Mouse (Mus musculus): ENCODE measurements around the gene Zfp580. TPM values are rescaled to one million over a fixed set of nuclear protein-coding genes. Genes with fewer than 3 reads are reported as not detected.

Gene Zfp580
- polyA plus RNA-seq, 1 experiment from 2014 or later, result 44.6 TPM

DNA sequence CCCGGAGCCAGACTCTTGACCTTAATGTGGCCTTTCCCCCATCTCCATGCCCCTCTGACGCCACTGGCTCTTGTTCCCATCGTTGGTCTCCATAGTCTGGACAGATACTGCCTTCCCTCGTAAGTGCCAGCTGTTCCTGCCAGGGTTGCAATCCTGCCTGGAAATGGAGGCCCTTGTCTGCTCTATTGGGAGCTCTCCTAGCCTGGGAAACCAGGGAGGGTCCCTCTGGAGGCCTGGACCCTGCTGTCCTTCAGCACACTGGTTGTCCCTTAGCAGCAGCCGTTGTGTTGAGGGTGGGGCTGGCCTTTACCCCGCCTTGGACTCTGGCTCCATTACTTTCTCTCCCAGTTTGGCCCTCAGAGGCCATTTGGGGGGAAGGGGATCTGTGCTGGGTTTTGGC lies 41.0 kb downstream of the Zfp580 start:
- H3K4me1 ChIP-seq (replicated peaks; ENCODE audit: control insufficient read depth, insufficient read depth, low read length), result no peaks in the 10 kb centered on the region
- no peak overlapping the region for H3K4me3 ChIP-seq (ENCODE audit: low read depth, low read length)
- DNase-seq (ENCODE audit: low spot score) (no peak), ATAC-seq (replicated peaks; ENCODE audit: low FRiP score) (no peak)
- peaks cover 15% of the 10 kb centered on the region for H3K36me3 ChIP-seq (ENCODE audit: control insufficient read depth, insufficient read depth, low read length)
- H3K27me3 ChIP-seq (ENCODE audit: control insufficient read depth, insufficient read depth, low read length), result no peaks in the 10 kb centered on the region
- no peak overlapping the region for H3K4me2 ChIP-seq (ENCODE audit: low read depth, low read length, severe bottlenecking)
- WGBS, result 90% methylated on average over 6 of the region's 6 CpGs
- H3K9ac ChIP-seq (ENCODE audit: low read length), result no peak overlapping the region
- H3K27ac ChIP-seq (ENCODE audit: low read depth, low read length), result no peak overlapping the region
- H3K9me3 ChIP-seq (ENCODE audit: control insufficient read depth, low read length), result no peaks in the 10 kb centered on the region

DNA sequence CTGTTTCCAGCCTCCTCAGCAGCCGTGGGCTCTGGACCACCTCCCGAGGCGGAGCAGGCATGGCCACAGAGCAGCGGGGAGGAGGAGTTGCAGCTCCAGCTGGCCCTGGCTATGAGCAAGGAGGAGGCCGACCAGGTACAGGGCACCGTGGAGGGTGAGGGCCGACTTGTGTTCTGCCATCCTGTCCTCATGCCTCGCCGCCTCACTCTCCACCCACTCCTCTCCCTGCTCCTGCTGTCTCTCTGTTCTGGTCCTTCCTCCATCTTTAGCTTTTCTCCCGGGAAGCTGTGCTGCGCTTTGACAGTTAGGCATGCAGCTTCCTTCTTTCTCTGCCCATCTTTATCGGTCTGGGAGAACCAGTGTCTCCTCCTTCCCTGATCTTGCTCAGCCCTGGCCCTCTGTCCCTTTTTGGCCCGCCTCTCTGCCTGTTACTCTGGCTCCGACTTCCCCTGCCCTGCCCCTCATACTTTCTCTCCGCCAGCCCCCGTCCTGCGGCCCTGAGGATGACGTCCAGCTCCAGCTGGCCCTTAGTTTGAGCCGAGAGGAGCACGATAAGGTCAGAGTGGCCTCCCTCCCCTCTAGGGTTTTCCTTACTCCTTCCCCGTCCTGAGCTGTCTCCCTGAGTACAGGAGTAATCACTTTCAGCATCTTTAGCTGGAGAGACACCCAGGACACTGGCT lies 41.6 kb downstream of the Zfp580 start:
- H3K4me2 ChIP-seq (ENCODE audit: low read depth, low read length, severe bottlenecking), result no peak overlapping the region
- no peaks in the 10 kb centered on the region for H3K27me3 ChIP-seq (ENCODE audit: control insufficient read depth, insufficient read depth, low read length)
- ATAC-seq (replicated peaks; ENCODE audit: low FRiP score), result no peak
- H3K4me3 ChIP-seq (ENCODE audit: low read depth, low read length), result no peak overlapping the region
- no peak overlapping the region for H3K9ac ChIP-seq (ENCODE audit: low read length)
- H3K27ac ChIP-seq (ENCODE audit: low read depth, low read length), result no peak overlapping the region
- 86% methylated on average over 21 of the region's 21 CpGs for WGBS
- DNase-seq (ENCODE audit: low spot score), result no peak
- no peaks in the 10 kb centered on the region for H3K4me1 ChIP-seq (replicated peaks; ENCODE audit: control insufficient read depth, insufficient read depth, low read length)
- no peaks in the 10 kb centered on the region for H3K9me3 ChIP-seq (ENCODE audit: control insufficient read depth, low read length)
- H3K36me3 ChIP-seq (ENCODE audit: control insufficient read depth, insufficient read depth, low read length), result peaks cover 15% of the 10 kb centered on the region

DNA sequence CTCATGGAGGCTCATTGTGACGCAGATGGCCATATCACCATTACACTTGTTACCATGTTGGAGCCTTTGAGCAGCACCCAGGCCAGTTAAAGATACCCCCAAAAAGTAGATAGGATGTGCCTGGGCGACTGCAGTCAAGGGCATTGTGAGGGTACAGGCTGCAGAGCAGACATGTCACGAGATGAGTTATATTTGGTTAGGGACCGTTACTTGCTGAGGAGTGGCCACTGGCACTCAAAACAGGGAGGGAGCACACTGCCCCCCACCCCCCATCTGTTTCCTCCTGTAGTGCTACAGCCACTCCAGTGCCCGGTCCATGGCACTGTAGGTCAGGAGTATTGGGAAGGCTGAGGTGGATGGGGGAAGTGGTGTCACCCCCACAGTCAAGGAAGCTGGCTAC lies 47.4 kb downstream of the Zfp580 start:
- Histone ChIP-seq H3K9ac (ENCODE audit: low read length) (no peak overlapping the region), H3K4me3 (ENCODE audit: low read depth, low read length) (no peak overlapping the region), H3K4me2 (ENCODE audit: low read depth, low read length, severe bottlenecking) (no peak overlapping the region), H3K9me3 (ENCODE audit: control insufficient read depth, low read length) (no peaks in the 10 kb centered on the region), H3K27me3 (ENCODE audit: control insufficient read depth, insufficient read depth, low read length) (no peaks in the 10 kb centered on the region), H3K4me1 (replicated peaks; ENCODE audit: control insufficient read depth, insufficient read depth, low read length) (no peaks in the 10 kb centered on the region), H3K27ac (ENCODE audit: low read depth, low read length) (no peak overlapping the region), H3K36me3 (ENCODE audit: control insufficient read depth, insufficient read depth, low read length) (peaks cover 18% of the 10 kb centered on the region; the same call in 1 of the 2 replicates)
- ATAC-seq (replicated peaks; ENCODE audit: low FRiP score) (no peak), DNase-seq (ENCODE audit: low spot score) (no peak)
- WGBS, result 96% methylated on average over 5 of the region's 5 CpGs

DNA sequence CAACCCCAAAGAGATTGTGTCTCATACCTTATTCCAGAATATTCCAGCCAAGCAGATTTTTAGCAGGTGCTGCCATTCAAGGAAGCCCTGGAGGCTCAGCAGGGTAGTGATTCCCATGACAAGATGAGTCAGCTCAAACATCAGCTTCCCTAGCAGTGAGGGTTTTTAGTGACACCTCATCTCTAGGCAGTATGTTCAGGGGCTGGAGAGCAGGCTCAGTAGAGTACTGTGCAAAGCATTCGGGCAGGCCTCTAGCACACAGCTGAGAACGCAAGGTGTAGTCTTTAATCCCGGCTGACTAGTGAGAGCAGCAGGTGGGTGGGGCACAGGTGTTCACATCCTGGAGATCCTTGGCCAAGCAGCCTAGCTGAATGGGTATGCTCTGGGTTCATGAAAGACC lies 48.5 kb downstream of the Zfp580 start:
- peaks cover 17% of the 10 kb centered on the region; the same call in 1 of the 2 replicates for H3K36me3 ChIP-seq (ENCODE audit: control insufficient read depth, insufficient read depth, low read length)
- DNase-seq (ENCODE audit: low spot score) (no peak), ATAC-seq (replicated peaks; ENCODE audit: low FRiP score) (no peak)
- H3K9ac ChIP-seq (ENCODE audit: low read length), result no peak overlapping the region
- no peaks in the 10 kb centered on the region for H3K27me3 ChIP-seq (ENCODE audit: control insufficient read depth, insufficient read depth, low read length)
- H3K9me3 ChIP-seq (ENCODE audit: control insufficient read depth, low read length), result no peaks in the 10 kb centered on the region
- no peak overlapping the region for H3K4me2 ChIP-seq (ENCODE audit: low read depth, low read length, severe bottlenecking)
- no peak overlapping the region for H3K27ac ChIP-seq (ENCODE audit: low read depth, low read length)
- no peaks in the 10 kb centered on the region for H3K4me1 ChIP-seq (replicated peaks; ENCODE audit: control insufficient read depth, insufficient read depth, low read length)
- no peak overlapping the region for H3K4me3 ChIP-seq (ENCODE audit: low read depth, low read length)
- WGBS, result 87% methylated on average over 3 of the region's 3 CpGs

DNA sequence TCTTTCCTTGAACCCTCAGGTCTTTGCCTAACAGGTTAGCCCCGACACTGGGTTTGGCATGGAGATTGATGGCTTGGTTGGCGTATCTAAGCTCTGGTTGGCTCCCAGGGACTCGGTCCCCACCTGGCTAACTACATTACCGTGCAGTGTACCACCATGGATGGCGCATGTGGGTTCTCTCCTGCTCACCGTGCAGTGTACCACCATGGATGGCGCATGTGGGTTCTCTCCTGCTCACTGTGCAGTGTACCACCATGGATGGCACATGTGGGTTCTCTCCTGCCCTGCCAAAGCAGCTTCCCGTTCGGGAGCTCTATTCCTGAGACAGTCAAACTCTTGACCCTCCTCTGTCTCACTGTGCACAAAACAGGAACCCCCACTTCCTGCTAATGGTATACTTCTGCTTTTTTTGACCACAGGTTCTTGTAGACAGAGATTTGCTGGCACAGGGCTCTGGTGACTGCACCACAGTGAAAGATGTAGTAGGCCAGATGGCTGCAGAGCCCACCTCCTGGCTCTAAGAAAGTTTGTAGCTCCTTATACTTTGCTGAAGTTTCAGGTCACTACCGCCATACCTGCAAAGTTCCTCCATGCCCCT lies 49.8 kb downstream of the Zfp580 start:
- peaks cover 6% of the 10 kb centered on the region; the same call in 1 of the 2 replicates for H3K36me3 ChIP-seq (ENCODE audit: control insufficient read depth, insufficient read depth, low read length)
- H3K27me3 ChIP-seq (ENCODE audit: control insufficient read depth, insufficient read depth, low read length), result no peaks in the 10 kb centered on the region
- H3K4me3 ChIP-seq (ENCODE audit: low read depth, low read length), result no peak overlapping the region
- no peaks in the 10 kb centered on the region for H3K9me3 ChIP-seq (ENCODE audit: control insufficient read depth, low read length)
- H3K27ac ChIP-seq (ENCODE audit: low read depth, low read length), result no peak overlapping the region
- no peak overlapping the region for H3K9ac ChIP-seq (ENCODE audit: low read length)
- no peaks in the 10 kb centered on the region for H3K4me1 ChIP-seq (replicated peaks; ENCODE audit: control insufficient read depth, insufficient read depth, low read length)
- WGBS, result 95% methylated on average over 10 of the region's 10 CpGs
- no peak for DNase-seq (ENCODE audit: low spot score)
- ATAC-seq (replicated peaks; ENCODE audit: low FRiP score), result no peak
- no peak overlapping the region for H3K4me2 ChIP-seq (ENCODE audit: low read depth, low read length, severe bottlenecking)

DNA sequence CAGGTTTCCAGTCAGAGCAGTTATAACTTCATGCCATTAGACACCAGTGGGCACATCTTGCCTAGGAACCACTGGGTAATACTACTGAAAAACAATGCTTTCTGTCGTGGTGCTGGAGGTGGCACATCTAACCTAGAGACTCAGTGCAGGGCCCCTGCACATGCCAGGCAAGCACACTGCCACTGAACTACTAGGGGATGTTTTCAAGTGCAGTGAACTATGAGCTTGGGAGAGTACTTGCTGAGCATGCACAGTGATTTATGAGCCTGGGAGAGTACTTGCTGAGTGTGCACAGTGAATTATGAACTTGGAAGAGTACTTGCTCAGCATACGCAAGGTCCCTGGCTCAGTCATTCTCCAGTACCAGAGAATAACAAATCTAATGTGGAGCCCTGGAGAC lies 51.2 kb downstream of the Zfp580 start:
- no peaks in the 10 kb centered on the region for H3K27me3 ChIP-seq (ENCODE audit: control insufficient read depth, insufficient read depth, low read length)
- H3K4me2 ChIP-seq (ENCODE audit: low read depth, low read length, severe bottlenecking), result no peak overlapping the region
- no peak overlapping the region for H3K4me3 ChIP-seq (ENCODE audit: low read depth, low read length)
- ATAC-seq (replicated peaks; ENCODE audit: low FRiP score) (no peak), DNase-seq (ENCODE audit: low spot score) (no peak)
- no peaks in the 10 kb centered on the region for H3K9me3 ChIP-seq (ENCODE audit: control insufficient read depth, low read length)
- H3K9ac ChIP-seq (ENCODE audit: low read length), result no peak overlapping the region
- H3K27ac ChIP-seq (ENCODE audit: low read depth, low read length), result no peak overlapping the region
- 88% methylated on average over 2 of the region's 2 CpGs for WGBS
- H3K36me3 ChIP-seq (ENCODE audit: control insufficient read depth, insufficient read depth, low read length), result peaks cover 6% of the 10 kb centered on the region; the same call in 1 of the 2 replicates
- no peaks in the 10 kb centered on the region for H3K4me1 ChIP-seq (replicated peaks; ENCODE audit: control insufficient read depth, insufficient read depth, low read length)

Other genes with a start within 250 kb of the Zfp580 start
- 476 and 526 TPM in 2 replicates for gene Ube2s, start 238.9 kb upstream of the Zfp580 start, polyA plus RNA-seq (2014; fragmentation: Nextera tagmentation; extraction: Ambion mirVana)
- 2.2 and 3.0 TPM in 2 replicates for gene Shisa7, start 206.8 kb upstream of the Zfp580 start, polyA plus RNA-seq (2014; fragmentation: Nextera tagmentation; extraction: Ambion mirVana)
- 2.0 and 3.2 TPM in 2 replicates for gene Isoc2b, start 181.3 kb upstream of the Zfp580 start, polyA plus RNA-seq (2014; fragmentation: Nextera tagmentation; extraction: Ambion mirVana)
- 0.69 and 0.75 TPM in 2 replicates for gene Isoc2a, start 174.4 kb upstream of the Zfp580 start, polyA plus RNA-seq (2014; fragmentation: Nextera tagmentation; extraction: Ambion mirVana)
- gene Gm36210, start 145.0 kb upstream of the Zfp580 start, polyA plus RNA-seq (2014; fragmentation: Nextera tagmentation; extraction: Ambion mirVana), result 0.56 and 0.59 TPM in 2 replicates
- 4.8 and 5.0 TPM in 2 replicates for gene Zfp628, start 136.3 kb upstream of the Zfp580 start, polyA plus RNA-seq (2014; fragmentation: Nextera tagmentation; extraction: Ambion mirVana)
- 10.8 and 12.6 TPM in 2 replicates for gene Nat14, start 129.5 kb upstream of the Zfp580 start, polyA plus RNA-seq (2014; fragmentation: Nextera tagmentation; extraction: Ambion mirVana)
- gene Ssc5d, start 125.8 kb upstream of the Zfp580 start, polyA plus RNA-seq (2014; fragmentation: Nextera tagmentation; extraction: Ambion mirVana), result 0.79 and 0.91 TPM in 2 replicates
- 0.33 TPM in 1 of 2 replicates, not detected in the other for gene Sbk2, start 87.1 kb upstream of the Zfp580 start, polyA plus RNA-seq (2014; fragmentation: Nextera tagmentation; extraction: Ambion mirVana)
- 0.12 TPM in 1 of 2 replicates, not detected in the other for gene Sbk3, start 80.4 kb upstream of the Zfp580 start, polyA plus RNA-seq (2014; fragmentation: Nextera tagmentation; extraction: Ambion mirVana)
- gene Zfp579, start 55.4 kb upstream of the Zfp580 start, polyA plus RNA-seq (2014; fragmentation: Nextera tagmentation; extraction: Ambion mirVana), result 58.5 and 60.0 TPM in 2 replicates
- 9.5 and 11.1 TPM in 2 replicates for gene Zfp524, start 37.1 kb upstream of the Zfp580 start, polyA plus RNA-seq (2014; fragmentation: Nextera tagmentation; extraction: Ambion mirVana)
- 67.0 and 68.3 TPM in 2 replicates for gene Fiz1, start 36.8 kb upstream of the Zfp580 start, polyA plus RNA-seq (2014; fragmentation: Nextera tagmentation; extraction: Ambion mirVana)
- 0.23 and 1.9 TPM in 2 replicates for gene Gm44973, start 36.0 kb upstream of the Zfp580 start, polyA plus RNA-seq (2014; fragmentation: Nextera tagmentation; extraction: Ambion mirVana)
- gene Zfp865, start 31.2 kb upstream of the Zfp580 start, polyA plus RNA-seq (2014; fragmentation: Nextera tagmentation; extraction: Ambion mirVana), result 6.7 and 7.3 TPM in 2 replicates
- 7.2 and 7.8 TPM in 2 replicates for gene Ccdc106, start 31.0 kb upstream of the Zfp580 start, polyA plus RNA-seq (2014; fragmentation: Nextera tagmentation; extraction: Ambion mirVana)
- gene 4632433K11Rik, start 17.4 kb upstream of the Zfp580 start, polyA plus RNA-seq (2014; fragmentation: Nextera tagmentation; extraction: Ambion mirVana), result not detected in 2 replicates
- 3.9 and 4.8 TPM in 2 replicates for gene Zfp784, start 13.1 kb upstream of the Zfp580 start, polyA plus RNA-seq (2014; fragmentation: Nextera tagmentation; extraction: Ambion mirVana)
- gene U2af2, start 10.6 kb downstream of the Zfp580 start, polyA plus RNA-seq (2014; fragmentation: Nextera tagmentation; extraction: Ambion mirVana), result 222 and 236 TPM in 2 replicates
- gene Epn1, start 28.7 kb downstream of the Zfp580 start, polyA plus RNA-seq (2014; fragmentation: Nextera tagmentation; extraction: Ambion mirVana), result 70.1 and 75.0 TPM in 2 replicates
- not detected in 2 replicates for gene Rfpl4, start 65.4 kb downstream of the Zfp580 start, polyA plus RNA-seq (2014; fragmentation: Nextera tagmentation; extraction: Ambion mirVana)
- 0.19 and 0.27 TPM in 2 replicates for gene Rasl2-9, start 74.4 kb downstream of the Zfp580 start, polyA plus RNA-seq (2014; fragmentation: Nextera tagmentation; extraction: Ambion mirVana)
- not detected in 2 replicates for gene Vmn1r55, start 98.1 kb downstream of the Zfp580 start, polyA plus RNA-seq (2014; fragmentation: Nextera tagmentation; extraction: Ambion mirVana)
- gene Vmn1r56, start 145.2 kb downstream of the Zfp580 start, polyA plus RNA-seq (2014; fragmentation: Nextera tagmentation; extraction: Ambion mirVana), result not detected in 2 replicates
- gene Vmn1r57, start 167.0 kb downstream of the Zfp580 start, polyA plus RNA-seq (2014; fragmentation: Nextera tagmentation; extraction: Ambion mirVana), result not detected in 2 replicates

Measured in forebrain, embryonic 11.5 days (tissue).